Mouse (Mus musculus) heart, postnatal 0 days (tissue): ENCODE results near the gene Csgalnact2. TPM values are rescaled to one million over a fixed set of nuclear protein-coding genes. Genes with fewer than 3 reads are reported as not detected.

Experiments
- ATAC-seq: fragments of 200-750 bp; cut with Nextera tagmentation; 2 replicates; pipeline ENCODE4 v1.8.0; 2017; ENCODE audit warnings: low read depth, moderate number of reproducible peaks, moderate library complexity; ENCODE audit not compliant: insufficient read depth
- DNase-seq: peaks from one replicate; pipeline ENCODE4 v3.0.0-alpha.2; 2016; ENCODE audit warnings: low spot score
- H3K27ac ChIP-seq: fragments of 300-500 bp; sonication (generic); 2 replicates; pipeline ENCODE4 v1.5.1; 2014; ENCODE audit warnings: low read depth, mild to moderate bottlenecking
- H3K27me3 ChIP-seq: fragments of 300-500 bp; sonication (generic); 2 replicates; pipeline ENCODE4 v1.6.1; 2014; ENCODE audit warnings: low read length, mixed read lengths; ENCODE audit not compliant: control insufficient read depth, insufficient read depth
- H3K36me3 ChIP-seq: fragments of 300-500 bp; sonication (generic); replicated peaks from 2 replicates; pipeline ENCODE4 v1.6.1; 2014; ENCODE audit warnings: low read length, mixed read lengths; ENCODE audit not compliant: control insufficient read depth, insufficient read depth
- H3K4me1 ChIP-seq: fragments of 300-500 bp; sonication (generic); 2 replicates; pipeline ENCODE4 v1.6.1; 2014; ENCODE audit warnings: antibody characterized with exemption; ENCODE audit not compliant: control insufficient read depth, insufficient read depth
- H3K4me2 ChIP-seq: fragments of 300-500 bp; sonication (generic); 2 replicates; pipeline ENCODE4 v1.6.1; 2014; ENCODE audit warnings: low read depth, mild to moderate bottlenecking, low read length, moderate library complexity
- H3K4me3 ChIP-seq: fragments of 300-500 bp; sonication (generic); 2 replicates; pipeline ENCODE4 v1.5.1; 2014; ENCODE audit warnings: low read depth, low read length
- H3K9ac ChIP-seq: fragments of 300-500 bp; sonication (generic); replicated peaks from 2 replicates; pipeline ENCODE4 v1.6.1; 2014; ENCODE audit warnings: low read depth, low read length, mixed read lengths
- H3K9me3 ChIP-seq: fragments of 300-500 bp; sonication (generic); replicated peaks from 2 replicates; pipeline ENCODE4 v1.6.1; 2016; ENCODE audit warnings: low read length; ENCODE audit not compliant: control insufficient read depth
- CTCF ChIP-seq: IDR thresholded peaks from 2 replicates; pipeline ENCODE4 v1.5.1; 2016; ENCODE audit warnings: antibody characterized with exemption, control low read depth, low read depth
- EP300 ChIP-seq: IDR thresholded peaks from 2 replicates; pipeline ENCODE4 v1.6.1; 2016; ENCODE audit warnings: antibody characterized with exemption, low read depth
- WGBS: fragments of 180-500 bp; shearing (Covaris S2); extraction: QIAGEN DNeasy Blood & Tissue Kit; methylation state at CpG from one replicate; pipeline ENCODE4 v1.1.7; 2014; 5-methylcytosine and 5-hydroxymethylcytosine counted together
- polyA plus RNA-seq: library from polyadenylated mRNA; unstranded; fragments of >200 nt; fragmentation: Nextera tagmentation; extraction: Ambion mirVana; gene quantifications from 2 replicates; pipeline ENCODE4 v1.2.1, GENCODE M21; 2015
- total RNA-seq: library from RNA; depleted of rRNA; stranded (reverse); fragments of >200 nt; gene quantifications from 2 replicates; pipeline ENCODE4 v1.2.3, GENCODE M21; 2014; ENCODE audit warnings: low replicate concordance

Gene Csgalnact2
- total and polyA plus RNA-seq, 2 experiments from 2014 or later: 11.6 to 13.0 TPM

GRCm38 (mm10) chr6:118087955-118088354 lies 51.0 kb downstream of the Csgalnact2 start:
- no peak overlapping the region for H3K27ac ChIP-seq
- 59% methylated on average over 8 of the region's 8 CpGs for WGBS
- H3K4me3 ChIP-seq: no peak overlapping the region
- no peak overlapping the region for H3K4me2 ChIP-seq
- H3K4me1 ChIP-seq: no peaks in the 10 kb centered on the region
- no peaks in the 10 kb centered on the region for H3K27me3 ChIP-seq
- DNase-seq: no peak
- TF ChIP-seq CTCF (no peak), EP300 (no peak)
- ATAC-seq: no peak
- no peaks in the 10 kb centered on the region for H3K36me3 ChIP-seq
- no peaks in the 10 kb centered on the region for H3K9me3 ChIP-seq
- no peak overlapping the region for H3K9ac ChIP-seq

DNA sequence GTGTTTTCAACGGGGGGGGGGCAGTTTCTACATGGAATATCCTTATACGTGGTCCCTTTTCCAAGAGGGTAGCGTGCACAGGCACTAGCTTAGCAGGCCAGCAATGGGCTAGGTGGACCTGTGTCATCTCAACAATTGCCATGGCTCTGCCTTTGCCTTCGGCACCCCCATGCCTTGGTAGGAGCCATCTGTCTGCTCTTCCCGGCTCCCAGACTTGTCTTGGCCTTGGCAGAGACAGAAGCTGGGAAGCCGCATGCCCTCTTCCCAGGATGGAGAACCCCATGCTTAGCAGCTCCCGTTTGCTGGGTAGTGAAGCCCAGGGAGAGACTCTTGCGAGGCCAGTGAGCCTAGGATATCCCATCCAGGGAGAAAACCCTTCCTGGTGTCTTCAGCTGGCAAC lies 54.3 kb downstream of the Csgalnact2 start:
- Histone ChIP-seq H3K27ac (no peak overlapping the region), H3K4me3 (no peak overlapping the region), H3K36me3 (no peaks in the 10 kb centered on the region), H3K4me2 (no peak overlapping the region), H3K4me1 (no peaks in the 10 kb centered on the region), H3K9ac (no peak overlapping the region), H3K27me3 (no peaks in the 10 kb centered on the region), H3K9me3 (no peaks in the 10 kb centered on the region)
- DNase-seq (no peak), ATAC-seq (no peak)
- no peak for TF ChIP-seq EP300
- TF ChIP-seq CTCF: no peak
- WGBS: 77% methylated on average over 8 of the region's 8 CpGs

- no peak overlapping the region for H3K4me2 ChIP-seq
- no peaks in the 10 kb centered on the region for H3K27me3 ChIP-seq
- no peaks in the 10 kb centered on the region for H3K9me3 ChIP-seq
- no peak overlapping the region for H3K4me3 ChIP-seq
- H3K4me1 ChIP-seq: no peaks in the 10 kb centered on the region
- ATAC-seq (no peak), DNase-seq (no peak)
- no peak for TF ChIP-seq CTCF
- H3K9ac ChIP-seq: no peak overlapping the region
- no peak overlapping the region for H3K27ac ChIP-seq
- no peaks in the 10 kb centered on the region for H3K36me3 ChIP-seq
- 83% methylated on average over 6 of the region's 6 CpGs for WGBS
These were observed 55.3 kb downstream of the Csgalnact2 start for GRCm38 (mm10) chr6:118083608-118084007.

GRCm38 (mm10) chr6:118082384-118082783 lies 56.6 kb downstream of the Csgalnact2 start:
- Histone ChIP-seq H3K9ac (no peak overlapping the region), H3K4me1 (no peaks in the 10 kb centered on the region), H3K27me3 (no peaks in the 10 kb centered on the region; the same call in 1 of the 2 replicates), H3K4me2 (no peak overlapping the region), H3K36me3 (no peaks in the 10 kb centered on the region), H3K9me3 (no peaks in the 10 kb centered on the region), H3K4me3 (no peak overlapping the region), H3K27ac (no peak overlapping the region)
- WGBS: 81% methylated on average over 3 of the region's 3 CpGs
- TF ChIP-seq CTCF: no peak
- TF ChIP-seq EP300: no peak
- ATAC-seq (no peak), DNase-seq (no peak)

GRCm38 (mm10) chr6:118080711-118081110 lies 58.2 kb downstream of the Csgalnact2 start:
- Histone ChIP-seq H3K36me3 (no peaks in the 10 kb centered on the region), H3K4me1 (no peaks in the 10 kb centered on the region), H3K9me3 (no peaks in the 10 kb centered on the region), H3K27ac (no peak overlapping the region), H3K4me2 (no peak overlapping the region), H3K4me3 (no peak overlapping the region), H3K9ac (no peak overlapping the region), H3K27me3 (no peaks in the 10 kb centered on the region; the same call in 1 of the 2 replicates)
- TF ChIP-seq EP300: no peak
- no peak for TF ChIP-seq CTCF
- ATAC-seq (no peak), DNase-seq (no peak)
- 73% methylated on average over 4 of the region's 4 CpGs for WGBS

DNA sequence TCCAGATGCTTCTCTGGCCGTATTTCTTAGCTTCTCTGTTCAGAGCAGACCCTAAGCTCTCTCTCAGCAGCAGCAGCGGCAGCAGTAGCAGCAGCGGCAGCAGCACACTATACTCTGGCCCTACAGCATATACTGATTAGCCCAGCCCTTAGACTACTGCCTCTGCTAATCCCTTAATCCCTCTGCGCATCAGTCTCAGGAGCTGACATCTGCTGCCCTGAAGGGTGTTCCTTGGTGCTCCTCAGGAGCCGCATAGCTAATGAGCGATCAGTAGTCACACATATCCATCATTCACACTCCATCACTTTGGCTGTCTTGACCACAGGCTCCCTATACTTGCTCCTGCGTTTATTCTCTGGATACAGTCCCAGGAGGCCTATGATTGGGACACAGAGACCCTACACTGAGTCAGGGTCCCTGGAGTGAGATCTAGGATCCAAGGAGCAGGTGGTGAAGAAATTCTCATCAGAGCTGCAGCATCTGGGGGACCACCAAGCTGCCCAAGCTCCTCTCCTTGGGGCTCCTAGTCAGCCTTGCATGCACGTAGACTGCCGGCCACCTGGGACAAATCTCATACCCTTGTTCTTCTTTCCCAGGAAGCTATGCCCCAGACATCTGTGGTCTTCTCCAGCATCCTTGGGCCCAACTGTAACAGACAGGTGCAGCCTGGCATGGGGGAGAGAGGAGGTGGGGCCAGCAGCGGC lies 59.0 kb downstream of the Csgalnact2 start:
- no peaks in the 10 kb centered on the region; the same call in 1 of the 2 replicates for H3K27me3 ChIP-seq
- no peaks in the 10 kb centered on the region for H3K36me3 ChIP-seq
- no peak for ATAC-seq
- H3K4me3 ChIP-seq: no peak overlapping the region
- H3K9me3 ChIP-seq: no peaks in the 10 kb centered on the region
- DNase-seq: no peak
- no peak overlapping the region for H3K4me2 ChIP-seq
- WGBS: 66% methylated on average over 10 of the region's 10 CpGs
- H3K27ac ChIP-seq: no peak overlapping the region
- no peaks in the 10 kb centered on the region for H3K4me1 ChIP-seq
- no peak overlapping the region for H3K9ac ChIP-seq
- TF ChIP-seq CTCF: no peak
- no peak for TF ChIP-seq EP300
